Mouse (Mus musculus) left cerebral cortex, postnatal 14 days (tissue): Measurements from ENCODE around the gene Kdm5d. TPM values are rescaled to one million over a fixed set of nuclear protein-coding genes. Genes with fewer than 3 reads are reported as not detected.
A peak's percentile ranks its signal among the peaks of the same experiment; 100 is the strongest.

Source experiments
- DNase-seq, 2 experiments: peaks; one replicate each; pipeline ENCODE4 v3.0.0; 2021 to 2022; ENCODE audit warnings: low spot score in 2 of 2, mixed read lengths in 1 of 2
- intact Hi-C: fragments of 180-260 bp; cut with DNase I; formaldehyde crosslinking; loops from one replicate; pipeline ENCODE4 v1.15.1; 2025
- long read RNA-seq, 2 experiments: library from polyadenylated mRNA; stranded (forward); transcript quantifications; one replicate each; pipeline ENCODE4 v2.0.0; 2021
- microRNA-seq, 2 experiments: library from miRNA; unstranded; fragments of <30 nt; microRNA quantifications; one replicate each; pipeline ENCODE4 v1.2.0; 2022
- total RNA-seq, 2 experiments: library from RNA; stranded (reverse); gene quantifications; 2 replicates each; pipeline ENCODE4 v1.2.3; 2021

Kdm5d gene
- total RNA-seq, result 10 to 100 TPM in 1 of 2 experiments, not detected in 1; 13.8 TPM
- long read RNA-seq, experiment 1, result 0 reads
- long read RNA-seq, experiment 2, full-length matches to known transcripts, result 1 of 6 reads
- long read RNA-seq, experiment 2, partial matches to known transcripts, result 4 of 6 reads
- long read RNA-seq, experiment 2, other reads (novel, unspliced or antisense), result 1 of 6 reads

DNA sequence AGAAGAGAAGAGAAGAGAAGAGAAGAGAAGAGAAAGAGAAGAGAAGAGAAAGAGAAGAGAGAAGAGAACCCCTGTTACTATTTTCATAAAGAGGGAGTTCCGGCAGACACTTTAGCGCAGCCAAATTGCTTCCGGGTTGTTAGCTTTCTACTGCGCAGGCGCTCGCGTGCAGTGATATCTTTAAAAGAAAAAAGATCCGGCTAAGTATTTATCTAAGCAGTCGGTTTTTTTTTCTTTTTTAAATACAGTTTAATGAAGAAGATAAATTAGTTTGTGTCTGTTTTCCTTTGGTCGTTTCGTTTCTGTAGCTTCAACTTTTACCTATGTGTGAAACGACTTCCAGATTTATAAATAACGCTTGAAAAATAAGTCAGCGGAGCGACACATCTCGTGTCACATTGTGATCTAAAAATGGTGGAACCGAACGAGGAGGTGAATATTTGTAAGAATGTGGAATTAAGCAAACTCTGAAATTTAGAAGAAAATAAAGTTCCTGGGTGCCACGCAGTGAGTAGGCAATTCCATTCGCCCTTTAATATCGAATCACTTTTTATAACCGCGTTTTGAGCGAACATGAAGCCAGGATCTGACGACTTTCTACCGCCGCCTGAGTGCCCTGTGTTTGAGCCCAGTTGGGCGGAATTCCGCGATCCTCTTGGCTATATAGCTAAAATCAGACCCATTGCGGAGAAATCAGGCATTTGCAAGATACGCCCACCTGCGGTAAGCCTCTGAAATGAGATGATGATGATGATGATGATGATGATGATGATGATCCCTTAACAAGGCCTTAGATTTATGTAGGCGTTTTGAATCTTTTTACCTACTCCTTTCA lies at the start of gene Kdm5d:
Gene Kdm5d, plus strand, starts transcription at position 396 of the 835 bp plus-strand sequence.
- intact Hi-C loops, result no loop called here
- peak in 1 of 2 experiments; percentile 67 for DNase-seq

DNA sequence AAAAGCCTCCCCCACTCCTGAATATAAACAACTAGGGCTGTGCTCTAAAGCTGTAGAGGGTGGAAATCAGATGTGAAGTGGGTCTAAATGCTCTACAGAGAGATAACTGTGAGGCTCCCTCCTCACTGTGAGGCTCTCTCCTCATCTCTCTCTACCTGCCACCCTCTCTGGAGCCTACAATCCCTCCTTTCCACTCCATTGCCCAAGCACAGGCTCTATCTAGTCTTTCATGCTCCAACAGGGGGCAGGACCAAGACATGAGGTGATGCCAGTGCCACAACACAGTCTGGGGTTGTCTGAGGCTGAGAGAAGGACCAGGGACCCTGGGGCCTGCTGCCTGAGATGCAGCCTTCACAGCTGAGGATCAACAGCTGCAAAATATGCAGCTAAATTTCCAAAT lies 25.2 kb upstream of the Kdm5d start:
- intact Hi-C loops, result no loop called here
- DNase-seq, result no peak

DNA sequence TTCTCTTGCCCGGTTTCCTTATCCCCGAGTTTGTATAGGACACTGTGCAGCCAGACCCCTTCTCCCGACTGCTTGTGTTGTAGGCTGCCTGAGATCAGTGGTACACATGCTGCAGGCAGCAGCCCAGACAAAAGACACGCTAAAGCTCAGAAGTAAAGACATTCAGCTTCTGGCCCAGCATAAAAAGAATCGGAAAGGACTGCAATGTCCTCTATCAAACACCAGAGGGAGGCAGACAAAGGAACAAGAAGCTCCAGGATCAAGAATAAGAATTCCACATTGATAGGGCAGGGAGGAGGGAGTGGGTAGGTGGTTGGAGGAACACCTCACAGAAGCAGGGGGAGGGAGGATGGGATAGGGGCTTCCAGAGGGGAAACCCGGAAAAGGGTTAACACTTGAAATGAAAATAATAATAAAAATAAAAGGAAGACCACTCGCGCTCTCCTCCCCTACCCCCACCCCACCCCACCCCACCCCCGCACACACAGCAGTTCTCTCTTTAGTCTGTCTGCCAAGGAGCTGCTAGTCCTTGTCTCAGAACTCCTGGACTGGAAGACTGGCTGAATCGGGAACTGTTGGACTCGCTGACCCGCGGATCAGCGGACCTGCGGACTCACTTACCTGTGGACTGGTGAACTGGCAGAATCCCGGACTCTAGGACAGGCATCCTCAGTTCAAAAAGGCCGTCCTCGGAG lies 24.6 kb upstream of the Kdm5d start:
- peak in 1 of 2 experiments; percentile 2 for DNase-seq
- intact Hi-C loops, result no loop called here

Small RNAs within 50 kb of the gene (microRNA-seq; reads per million reads assigned to microRNA genes)
- 0 reads per million in 2 experiments for gene Gm47281

Other genes starting within 250 kb of the Kdm5d start
- gene Zfy1, start 100.4 kb upstream of the Kdm5d start, total RNA-seq, result not detected
- not detected for gene Uba1y, start 79.1 kb upstream of the Kdm5d start, total RNA-seq
- gene Eif2s3y, start 112.8 kb downstream of the Kdm5d start, total RNA-seq, result 10 to 100 TPM in 1 of 2 experiments, not detected in 1; 76.1 TPM